Mouse (Mus musculus) limb, embryonic 12.5 days (tissue): ENCODE measurements at regions not wholly inside any gene's neighbourhood (a gene's known extent, or its start where the extent isn't known, plus 50 kb on each side); places are given as distances from the start of the nearest gene placed in this dataset.
"Not testable (repeated sequence)": the region's sequence is repeated elsewhere in the genome, so short reads cannot be mapped to it uniquely, and the experiment has no call there.

ENCODE experiments used
- ATAC-seq: fragments of 200-750 bp; cut with Nextera tagmentation; 2 replicates; pipeline ENCODE4 v1.8.0; 2017; ENCODE audit warnings: low read depth, moderate TSS enrichment; ENCODE audit not compliant: insufficient number of reproducible peaks, insufficient read depth, low FRiP score, low TSS enrichment
- H3K27ac ChIP-seq: fragments of 300-500 bp; sonication (generic); 2 replicates; pipeline ENCODE4 v1.5.1; 2016; ENCODE audit warnings: mild to moderate bottlenecking, moderate library complexity
- H3K27me3 ChIP-seq: fragments of 300-500 bp; sonication (generic); 2 replicates; pipeline ENCODE4 v1.6.1; 2016; ENCODE audit warnings: mild to moderate bottlenecking, moderate library complexity
- H3K36me3 ChIP-seq: fragments of 300-500 bp; sonication (generic); 2 replicates; pipeline ENCODE4 v1.6.1; 2016; ENCODE audit warnings: mild to moderate bottlenecking, moderate library complexity
- H3K4me1 ChIP-seq: fragments of 300-500 bp; sonication (generic); replicated peaks from 2 replicates; pipeline ENCODE4 v1.6.1; 2016
- H3K4me2 ChIP-seq: fragments of 300-500 bp; sonication (generic); 2 replicates; pipeline ENCODE4 v1.6.1; 2016; ENCODE audit warnings: mild to moderate bottlenecking, moderate library complexity
- H3K4me3 ChIP-seq: fragments of 300-500 bp; sonication (generic); replicated peaks from 2 replicates; pipeline ENCODE4 v1.5.1; 2016; ENCODE audit warnings: mild to moderate bottlenecking
- H3K9ac ChIP-seq: fragments of 300-500 bp; sonication (generic); replicated peaks from 2 replicates; pipeline ENCODE4 v1.6.1; 2016; ENCODE audit warnings: mild to moderate bottlenecking, moderate library complexity
- H3K9me3 ChIP-seq: fragments of 300-500 bp; sonication (generic); 2 replicates; pipeline ENCODE4 v1.6.1; 2016; ENCODE audit warnings: mild to moderate bottlenecking, moderate library complexity
- WGBS: fragments of 180-500 bp; shearing (Covaris S2); methylation state at CpG from one replicate; pipeline ENCODE4 v1.1.7; 2016; 5-methylcytosine and 5-hydroxymethylcytosine counted together

GRCm38 (mm10) chr16:46894576-46895203 is 396.4 kb upstream of the Nectin3 start:
- Histone ChIP-seq H3K9me3 (no peaks in the 10 kb centered on the region), H3K4me3 (no peak overlapping the region), H3K9ac (no peak overlapping the region), H3K36me3 (no peaks in the 10 kb centered on the region), H3K27me3 (no peaks in the 10 kb centered on the region), H3K4me1 (no peaks in the 10 kb centered on the region), H3K27ac (no peak overlapping the region), H3K4me2 (no peak overlapping the region)
- ATAC-seq, result no peak
- 82% methylated on average over 2 of the region's 2 CpGs for WGBS

- Histone ChIP-seq H3K4me1 (no peaks in the 10 kb centered on the region), H3K9me3 (no peaks in the 10 kb centered on the region), H3K4me3 (no peak overlapping the region), H3K27me3 (no peaks in the 10 kb centered on the region), H3K27ac (no peak overlapping the region), H3K36me3 (no peaks in the 10 kb centered on the region), H3K9ac (no peak overlapping the region), H3K4me2 (no peak overlapping the region)
- ATAC-seq, result no peak
- WGBS, result 91% methylated on average over 2 of the region's 2 CpGs
Observed at GRCm38 (mm10) chr16:46878739-46879138, 380.4 kb upstream of the Nectin3 start.

- no peak for ATAC-seq
- no peak overlapping the region for H3K27ac ChIP-seq
- H3K9ac ChIP-seq, result no peak overlapping the region
- no peaks in the 10 kb centered on the region for H3K27me3 ChIP-seq
- no peak overlapping the region for H3K4me3 ChIP-seq
- no peaks in the 10 kb centered on the region for H3K4me1 ChIP-seq
- no peak overlapping the region for H3K4me2 ChIP-seq
- H3K9me3 ChIP-seq, result no peaks in the 10 kb centered on the region
- 83% methylated on average over 2 of the region's 2 CpGs for WGBS
- H3K36me3 ChIP-seq, result no peaks in the 10 kb centered on the region
Observed at GRCm38 (mm10) chr16:46863959-46864358, 365.6 kb upstream of the Nectin3 start.

GRCm38 (mm10) chr16:46849534-46849933 is 351.2 kb upstream of the Nectin3 start:
- Histone ChIP-seq H3K9me3 (no peaks in the 10 kb centered on the region), H3K36me3 (no peaks in the 10 kb centered on the region), H3K4me2 (no peak overlapping the region), H3K27ac (no peak overlapping the region), H3K27me3 (no peaks in the 10 kb centered on the region), H3K4me1 (no peaks in the 10 kb centered on the region), H3K4me3 (no peak overlapping the region), H3K9ac (no peak overlapping the region)
- 89% methylated on average over 4 of the region's 4 CpGs for WGBS
- ATAC-seq, result no peak

GRCm38 (mm10) chr16:46848755-46849154 is 350.4 kb upstream of the Nectin3 start:
- no peaks in the 10 kb centered on the region for H3K27me3 ChIP-seq
- no peak overlapping the region for H3K4me3 ChIP-seq
- no peaks in the 10 kb centered on the region for H3K9me3 ChIP-seq
- no peaks in the 10 kb centered on the region for H3K4me1 ChIP-seq
- no peak overlapping the region for H3K9ac ChIP-seq
- no peak overlapping the region for H3K4me2 ChIP-seq
- H3K27ac ChIP-seq, result no peak overlapping the region
- ATAC-seq, result no peak
- H3K36me3 ChIP-seq, result no peaks in the 10 kb centered on the region

GRCm38 (mm10) chr16:46847707-46848356 is 349.5 kb upstream of the Nectin3 start:
- Histone ChIP-seq H3K4me3 (no peak overlapping the region), H3K9ac (no peak overlapping the region), H3K9me3 (no peaks in the 10 kb centered on the region), H3K27ac (no peak overlapping the region), H3K27me3 (no peaks in the 10 kb centered on the region), H3K4me1 (no peaks in the 10 kb centered on the region), H3K36me3 (no peaks in the 10 kb centered on the region), H3K4me2 (no peak overlapping the region)
- no peak for ATAC-seq
- 61% methylated on average over 3 of the region's 3 CpGs for WGBS

- Histone ChIP-seq H3K4me2 (no peak overlapping the region), H3K36me3 (no peaks in the 10 kb centered on the region), H3K27ac (no peak overlapping the region), H3K4me3 (no peak overlapping the region), H3K9ac (no peak overlapping the region), H3K4me1 (no peaks in the 10 kb centered on the region), H3K9me3 (no peaks in the 10 kb centered on the region), H3K27me3 (no peaks in the 10 kb centered on the region)
- 79% methylated on average over 2 of the region's 2 CpGs for WGBS
- no peak for ATAC-seq
Observed at GRCm38 (mm10) chr16:46841179-46841578, 342.9 kb upstream of the Nectin3 start.

GRCm38 (mm10) chr16:46840764-46841163 is 342.4 kb upstream of the Nectin3 start:
- H3K4me1 ChIP-seq, result no peaks in the 10 kb centered on the region
- H3K4me3 ChIP-seq, result no peak overlapping the region
- no peaks in the 10 kb centered on the region for H3K9me3 ChIP-seq
- H3K36me3 ChIP-seq, result no peaks in the 10 kb centered on the region
- no peak overlapping the region for H3K27ac ChIP-seq
- no peak overlapping the region for H3K9ac ChIP-seq
- no peak for ATAC-seq
- H3K4me2 ChIP-seq, result no peak overlapping the region
- H3K27me3 ChIP-seq, result no peaks in the 10 kb centered on the region

- Histone ChIP-seq H3K9ac (no peak overlapping the region), H3K4me3 (no peak overlapping the region), H3K27me3 (no peaks in the 10 kb centered on the region), H3K4me1 (no peaks in the 10 kb centered on the region), H3K36me3 (no peaks in the 10 kb centered on the region), H3K27ac (no peak overlapping the region), H3K4me2 (no peak overlapping the region), H3K9me3 (no peaks in the 10 kb centered on the region)
- no peak for ATAC-seq
- 91% methylated on average over 2 of the region's 2 CpGs for WGBS
Observed at GRCm38 (mm10) chr16:46825147-46825546, 326.8 kb upstream of the Nectin3 start.

- Histone ChIP-seq H3K27ac (no peak overlapping the region), H3K4me1 (no peaks in the 10 kb centered on the region), H3K9me3 (no peaks in the 10 kb centered on the region), H3K36me3 (no peaks in the 10 kb centered on the region), H3K9ac (no peak overlapping the region), H3K4me2 (no peak overlapping the region), H3K4me3 (no peak overlapping the region), H3K27me3 (no peaks in the 10 kb centered on the region)
- ATAC-seq, result no peak
- WGBS, result 31% methylated on average over 3 of the region's 3 CpGs
Observed at GRCm38 (mm10) chr16:46822753-46823152, 324.4 kb upstream of the Nectin3 start.

GRCm38 (mm10) chr16:46818215-46818614 is 319.9 kb upstream of the Nectin3 start:
- 97% methylated on average over 1 of the region's 1 CpGs for WGBS

GRCm38 (mm10) chr16:46811835-46812234 is 313.5 kb upstream of the Nectin3 start:
- not testable (repeated sequence) for H3K36me3 ChIP-seq, H3K27me3 ChIP-seq, H3K9ac ChIP-seq, H3K4me1 ChIP-seq, H3K4me2 ChIP-seq, ATAC-seq, H3K4me3 ChIP-seq, H3K27ac ChIP-seq, H3K9me3 ChIP-seq

More at GRCm38 (mm10) chr16:46818215-46818614, 319.9 kb upstream of the Nectin3 start:
- no peaks in the 10 kb centered on the region for H3K27me3 ChIP-seq
- H3K9me3 ChIP-seq, result no peaks in the 10 kb centered on the region
- H3K4me2 ChIP-seq, result no peak overlapping the region
- no peaks in the 10 kb centered on the region for H3K4me1 ChIP-seq
- H3K36me3 ChIP-seq, result no peaks in the 10 kb centered on the region
- no peak overlapping the region for H3K4me3 ChIP-seq
- ATAC-seq, result no peak
- H3K9ac ChIP-seq, result no peak overlapping the region
- no peak overlapping the region for H3K27ac ChIP-seq
